In genomic region chr2:13708785-13709184, GRCm38 (mm10) we compare ENCODE assay signal across 16 mouse cellular contexts.
"Had no signal": no experiment of that assay in that cellular context is flagged by ENCODE, and none has a peak within 500 bp of the region (broad histone marks: within the 10 kb centered on the region; RNA-seq: fewer than 3 reads in every experiment).

No protein-coding gene starts in this region.

- H3K27me3 ChIP-seq: liver, embryonic 13.5 days; lung, embryonic 15.5 days; megakaryocyte, embryonic 14.5 days; midbrain, embryonic 13.5 days had no signal

- H3K36me3 ChIP-seq: liver, embryonic 13.5 days; lung, embryonic 15.5 days; midbrain, embryonic 10.5 days; midbrain, embryonic 13.5 days had no signal

- H3K9me3 ChIP-seq: liver, embryonic 13.5 days; lung, embryonic 15.5 days; midbrain, embryonic 10.5 days; midbrain, embryonic 13.5 days had no signal

- ATAC-seq: intestine, postnatal 0 days; midbrain, embryonic 13.5 days had no signal

- H3K27ac ChIP-seq: kidney, postnatal 0 days; left cerebral cortex, adult 2 months; liver, embryonic 13.5 days; lung, embryonic 15.5 days; macrophage; midbrain, embryonic 10.5 days; midbrain, embryonic 13.5 days had no signal

- DNase-seq: kidney, adult 2 months; kidney, postnatal 25 days; layer of hippocampus, postnatal 36 days; liver, embryonic 13.5 days; lung, postnatal 14 days; right cerebral cortex, postnatal 14 days; right cerebral cortex, postnatal 4 days; thymus, postnatal 25 days had no signal

- H3K4me3 ChIP-seq: left cerebral cortex, adult 2 months; liver, embryonic 13.5 days; lung, embryonic 15.5 days; megakaryocyte, embryonic 14.5 days; midbrain, embryonic 10.5 days; midbrain, embryonic 13.5 days had no signal

- H3K4me1 ChIP-seq: liver, embryonic 13.5 days; lung, embryonic 15.5 days; megakaryocyte, embryonic 14.5 days; midbrain, embryonic 10.5 days; midbrain, embryonic 13.5 days had no signal

- H3K4me2 ChIP-seq: liver, embryonic 13.5 days; lung, embryonic 15.5 days; midbrain, embryonic 13.5 days had no signal

- H3K9ac ChIP-seq: liver, embryonic 13.5 days; lung, embryonic 15.5 days; midbrain, embryonic 13.5 days had no signal
